Mouse (Mus musculus) embryo, embryonic 10.5 days (tissue): ENCODE data around the gene Psmg1.
"Not testable (repeated sequence)": the region's sequence is repeated elsewhere in the genome, so short reads cannot be mapped to it uniquely, and the experiment has no call there.

Source experiments
- DNase-seq: peaks from one replicate; pipeline ENCODE4 v3.0.0-alpha.2; 2015; ENCODE audit warnings: low spot score

The Psmg1 gene

DNA sequence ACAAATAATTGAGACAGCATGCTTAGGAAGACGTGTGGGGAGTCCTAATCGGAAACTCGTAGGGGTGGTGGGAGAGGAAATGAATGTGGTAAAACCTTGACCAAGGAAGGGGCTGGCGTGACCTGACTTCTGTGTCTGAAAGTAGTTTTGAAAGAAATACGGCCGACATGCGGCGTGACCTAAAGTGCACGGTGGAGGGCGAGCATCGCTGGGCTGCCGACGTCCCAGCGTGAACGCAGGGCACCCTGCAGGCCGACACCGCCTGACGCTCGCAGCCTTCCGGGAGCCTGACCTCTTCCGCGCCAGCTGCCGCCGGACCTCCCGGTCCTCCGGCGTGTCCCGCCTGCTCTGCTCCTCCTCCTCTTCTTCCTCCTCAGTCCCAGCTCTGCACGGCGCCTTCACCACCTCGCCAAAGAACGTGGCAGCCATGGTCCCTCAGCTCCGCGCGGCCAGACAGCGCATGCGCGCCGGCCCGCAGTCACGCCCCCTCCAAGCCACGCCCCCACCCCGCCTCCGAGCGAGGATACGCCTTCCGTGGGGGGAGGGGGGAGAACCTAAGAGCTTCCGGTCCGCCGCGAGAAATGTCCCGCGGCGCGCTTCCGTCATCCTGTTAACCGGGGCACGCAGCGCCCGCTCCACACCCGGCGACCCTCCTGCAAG, at the start of gene Psmg1:
Psmg1 (minus strand) TSS at position 499 of the 660 bp plus-strand sequence.
- DNase-seq: peak; percentile 97

- DNase-seq: no peak
Measured at GRCm38 (mm10) chr16:96039538-96039937, 48.8 kb upstream of the Psmg1 start.

DNA sequence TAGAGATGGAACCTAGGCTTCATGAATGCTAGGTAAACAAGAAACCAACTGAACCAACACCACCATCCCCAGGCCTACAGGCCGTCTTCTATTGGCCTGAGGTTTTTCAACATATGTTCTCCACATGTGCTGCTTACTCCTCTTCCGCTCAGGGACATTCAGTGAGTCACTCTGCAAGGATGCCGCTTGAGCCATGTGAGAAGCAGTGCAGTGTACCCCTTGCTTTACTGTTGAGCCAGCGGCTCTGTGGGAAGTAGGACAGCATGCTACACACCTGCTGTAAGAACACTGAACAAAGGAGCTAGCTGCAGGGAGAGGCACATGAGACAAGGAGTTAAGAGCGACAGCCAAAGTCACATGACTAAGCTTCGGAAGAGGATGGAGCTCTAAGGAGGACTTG, 43.7 kb upstream of the Psmg1 start:
- peak; percentile 13 for DNase-seq

DNA sequence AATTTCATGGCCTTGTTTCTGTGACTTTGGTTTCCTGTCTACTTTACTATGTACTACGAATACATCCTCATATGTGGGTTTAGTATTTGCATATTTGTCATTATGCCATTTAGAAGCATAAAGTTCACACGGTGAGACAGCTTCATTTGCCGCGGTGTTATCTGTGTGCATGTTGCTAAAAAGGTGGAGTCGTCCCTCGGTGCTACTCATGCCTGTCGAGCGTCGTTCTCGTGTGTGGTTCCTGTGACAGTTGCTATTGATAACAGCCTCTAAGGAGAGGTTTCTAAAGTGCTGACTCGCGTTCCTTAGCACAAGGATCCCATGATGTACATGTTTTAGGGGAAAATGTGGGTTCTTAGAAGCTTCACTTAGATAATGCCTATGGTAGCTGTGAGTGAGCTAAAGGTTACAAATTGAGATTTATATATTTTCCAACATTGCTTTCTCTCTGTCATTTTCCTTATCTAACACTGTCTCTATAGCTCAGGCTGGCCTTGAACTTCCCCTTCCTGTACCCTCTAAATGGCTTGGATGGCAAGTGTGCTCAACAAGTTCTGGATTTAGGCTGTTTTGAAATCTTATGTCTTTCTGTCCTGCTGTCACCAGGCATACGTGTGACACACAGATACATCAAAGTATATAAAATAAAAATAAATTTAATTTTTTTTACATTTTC, 41.7 kb upstream of the Psmg1 start:
- DNase-seq: no peak

- no peak for DNase-seq
Measured at GRCm38 (mm10) chr16:96030476-96031102, 39.8 kb upstream of the Psmg1 start.

GRCm38 (mm10) chr16:96026256-96026655, 35.5 kb upstream of the Psmg1 start:
- no peak for DNase-seq

DNA sequence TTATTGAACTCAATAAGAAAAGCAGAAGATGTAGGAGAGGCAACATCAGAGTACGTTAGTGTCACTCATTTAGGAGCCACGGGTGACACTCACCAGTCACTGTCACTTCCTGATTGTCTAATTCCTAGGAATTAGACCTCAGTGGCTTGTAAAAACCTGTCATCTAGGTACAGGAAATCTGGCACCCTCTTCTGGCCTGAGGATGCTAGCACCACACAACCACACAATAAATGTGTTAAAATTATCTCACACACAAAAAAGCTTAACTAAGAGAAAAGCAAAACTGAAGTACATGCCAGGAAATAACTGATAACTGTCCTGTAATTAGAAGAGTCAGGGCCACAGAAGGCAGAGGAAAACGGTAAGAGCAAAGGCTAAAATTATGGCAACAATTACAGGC, 34.5 kb upstream of the Psmg1 start:
- no peak for DNase-seq

DNA sequence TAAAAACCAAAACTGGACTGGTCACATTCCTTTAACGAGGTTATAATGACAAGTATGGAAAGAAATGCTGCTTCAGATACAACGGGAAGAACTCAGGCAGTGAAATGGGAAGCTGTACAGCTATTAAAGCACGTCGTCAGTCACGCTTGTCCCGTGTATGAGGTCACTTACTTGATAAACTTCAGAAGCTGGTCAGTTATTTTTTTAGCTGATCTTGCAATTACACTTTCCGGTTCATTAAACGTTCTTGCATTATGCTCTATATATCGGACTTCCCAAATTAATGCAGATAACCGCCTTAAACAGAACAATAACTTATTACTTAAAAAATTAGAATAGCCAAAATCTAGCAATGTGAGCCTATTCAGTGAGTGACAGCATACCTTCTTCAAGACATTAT, 30.3 kb upstream of the Psmg1 start:
- DNase-seq: no peak

GRCm38 (mm10) chr16:96009124-96009523, 18.4 kb upstream of the Psmg1 start:
- not testable (repeated sequence) for DNase-seq

DNA sequence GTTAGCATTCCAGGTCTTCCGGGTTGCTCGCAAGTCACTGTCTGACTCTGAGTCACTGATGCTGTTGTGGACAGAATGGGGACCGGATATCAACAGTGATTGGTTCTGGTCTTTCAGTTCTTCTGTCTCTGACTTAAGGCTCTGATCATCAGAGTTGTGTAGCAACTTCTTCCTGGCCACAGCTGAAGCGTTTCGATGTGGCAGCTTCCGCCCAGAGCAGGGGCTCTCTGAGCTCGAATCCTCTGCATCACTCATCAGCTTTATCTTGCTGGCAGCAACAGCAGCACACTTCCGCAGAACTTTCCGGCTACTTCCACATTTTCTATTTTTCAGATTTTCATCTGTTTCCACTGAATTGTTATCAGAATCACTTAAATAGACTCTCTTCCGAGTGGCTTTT, 13.5 kb upstream of the Psmg1 start:
- DNase-seq: not testable (repeated sequence)

DNA sequence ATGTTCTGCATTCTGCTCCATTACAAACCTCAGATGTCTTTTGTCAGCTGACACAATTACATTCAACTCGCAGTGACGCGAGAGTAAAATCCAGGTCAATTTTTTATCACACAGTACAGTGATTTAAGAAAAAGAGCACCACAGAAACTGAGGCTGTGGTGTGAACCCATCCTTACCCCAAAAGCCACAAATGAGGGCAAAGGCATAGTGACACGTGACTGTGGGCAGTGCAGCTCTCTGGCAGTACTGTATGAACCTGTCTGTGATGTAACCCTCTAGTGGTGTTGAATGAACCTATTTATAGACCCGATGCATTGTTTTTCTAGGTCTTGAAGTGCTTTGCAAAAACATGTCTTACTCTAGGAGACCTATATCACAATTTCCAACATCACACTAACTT, 8.5 kb upstream of the Psmg1 start:
- no peak for DNase-seq

DNA sequence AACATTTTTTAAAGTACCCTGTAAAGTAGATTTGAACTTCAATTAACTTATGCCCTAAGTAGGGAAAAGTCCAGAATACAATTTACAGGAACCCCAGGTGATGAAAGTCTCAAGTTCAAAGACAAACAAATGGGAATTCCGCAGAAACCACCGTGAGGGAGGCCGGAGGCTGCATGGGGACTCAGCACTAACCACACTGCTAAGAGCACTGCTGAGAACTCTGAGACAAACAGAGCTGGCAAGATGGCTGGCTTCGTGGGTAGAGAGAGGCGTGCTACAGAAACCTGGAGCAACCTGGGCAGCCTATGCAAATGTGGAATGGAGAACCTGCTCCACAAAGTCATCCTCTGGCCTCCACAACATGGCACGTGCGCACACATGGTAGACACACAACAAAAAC, 5.4 kb upstream of the Psmg1 start:
- no peak for DNase-seq

- not testable (repeated sequence) for DNase-seq
Measured at GRCm38 (mm10) chr16:95994576-95994975, 3.8 kb upstream of the Psmg1 start.

DNA sequence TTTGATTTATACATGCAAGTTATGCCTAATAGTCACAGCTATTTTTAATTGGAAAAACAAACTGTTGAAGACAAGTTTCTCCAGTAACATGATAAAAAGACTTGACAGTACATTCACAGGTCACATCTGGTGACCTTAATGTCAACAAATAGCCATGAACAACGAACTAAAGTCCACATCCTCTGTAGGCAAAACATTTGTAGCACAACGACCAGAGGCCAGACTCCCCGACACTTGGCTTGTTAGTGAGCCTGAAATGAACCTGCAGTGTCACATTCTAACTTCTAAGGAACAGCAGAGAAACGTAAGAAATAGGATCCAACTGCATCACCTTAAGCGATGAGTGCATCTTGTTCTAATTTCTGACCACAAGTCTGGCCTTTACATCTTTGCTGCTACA, 1.8 kb upstream of the Psmg1 start:
- DNase-seq: no peak

DNA sequence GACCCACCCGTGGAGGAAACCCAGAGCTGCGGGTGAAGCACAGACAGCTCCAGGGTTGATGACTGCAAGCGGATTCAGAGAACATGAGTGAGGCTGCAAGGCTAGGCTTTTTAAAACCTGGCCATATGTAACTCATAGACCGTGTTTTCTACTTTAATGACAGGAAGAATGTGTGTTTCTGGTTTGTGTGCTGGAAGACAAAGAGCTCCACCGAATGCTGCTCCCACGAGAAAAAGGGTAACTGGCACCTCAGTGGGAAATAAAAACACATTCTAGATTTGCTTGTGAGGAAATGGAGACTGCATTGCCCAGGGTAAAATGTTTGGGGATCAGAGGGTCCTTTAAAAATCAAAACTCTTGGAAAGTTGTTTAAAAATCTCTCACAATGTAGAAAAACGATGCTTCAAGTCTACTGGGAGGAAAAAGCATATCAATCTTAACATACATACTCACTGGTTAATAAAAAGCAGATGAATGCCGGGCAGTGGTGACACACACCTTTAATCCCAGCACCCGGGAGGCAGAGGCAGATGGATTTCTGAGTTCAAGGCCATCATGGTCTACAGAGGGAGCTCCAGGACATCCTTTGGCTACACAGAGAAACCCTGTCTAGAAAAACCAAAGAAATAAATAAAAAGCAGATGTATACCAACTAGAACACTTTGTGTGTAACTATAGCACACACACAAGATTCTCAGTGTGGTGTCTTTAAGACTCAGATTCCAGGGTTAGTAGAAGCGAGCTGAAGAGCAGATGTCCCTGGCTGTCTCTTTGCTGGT, 551 bp upstream of the Psmg1 start:
- DNase-seq: peak; percentile 50

- no peak for DNase-seq
Measured at GRCm38 (mm10) chr16:95984911-95985310, 5.8 kb downstream of the Psmg1 start.

GRCm38 (mm10) chr16:95983601-95984000, 7.2 kb downstream of the Psmg1 start:
- DNase-seq: peak; percentile 31

- no peak for DNase-seq
Measured at GRCm38 (mm10) chr16:95970841-95971240, 19.9 kb downstream of the Psmg1 start.

DNA sequence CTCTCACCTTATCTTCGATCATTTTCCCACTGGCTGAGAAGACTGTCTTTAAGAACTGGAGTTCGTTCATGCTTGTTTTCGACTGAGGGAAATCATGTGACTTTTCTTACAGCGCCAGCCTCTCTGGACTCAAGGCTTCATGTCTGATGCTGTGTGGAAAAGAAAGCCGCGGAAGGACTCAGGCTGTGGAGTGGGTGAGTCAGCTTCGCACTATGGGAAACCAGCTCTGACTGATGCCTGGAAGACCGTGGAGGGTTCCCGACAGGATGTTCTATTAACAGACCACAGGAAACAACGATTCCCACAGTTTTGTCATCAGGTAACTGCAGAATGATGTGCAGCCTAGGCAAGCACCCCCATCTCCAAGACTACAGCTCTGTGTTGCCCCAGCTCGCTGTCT, 23.3 kb downstream of the Psmg1 start:
- DNase-seq: no peak

- DNase-seq: peak; percentile 81
Measured at GRCm38 (mm10) chr16:95964427-95965023, 26.2 kb downstream of the Psmg1 start.

- not testable (repeated sequence) for DNase-seq
Measured at GRCm38 (mm10) chr16:95961484-95961883, 29.3 kb downstream of the Psmg1 start.

DNA sequence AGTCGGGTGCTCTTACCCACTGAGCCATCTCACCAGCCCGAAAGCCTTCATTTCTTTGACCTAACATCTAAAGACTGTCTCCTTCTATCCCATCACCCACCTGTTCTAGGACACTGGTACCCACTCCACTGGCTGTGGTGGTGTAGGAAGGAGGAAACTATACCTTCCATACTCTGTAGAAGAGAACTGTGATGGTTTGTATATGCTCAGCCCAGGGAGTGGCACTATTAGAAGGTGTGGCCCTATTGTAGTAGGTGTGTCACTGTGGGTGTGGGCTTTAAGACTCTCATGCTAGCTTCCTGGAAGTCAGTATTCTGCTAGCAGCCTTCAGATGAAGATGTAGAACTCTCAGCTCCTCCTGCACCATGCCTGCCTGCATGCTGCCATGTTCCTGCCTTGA, 30.1 kb downstream of the Psmg1 start:
- DNase-seq: not testable (repeated sequence)
